Mouse (Mus musculus): ENCODE measurements around the gene Gm49325. TPM values are rescaled to one million over a fixed set of nuclear protein-coding genes. Genes with fewer than 3 reads are reported as not detected.

Gm49325 gene
- total RNA-seq (2017): 1.7 to 5.5 TPM in 2 of 3 replicates, not detected in the other

DNA sequence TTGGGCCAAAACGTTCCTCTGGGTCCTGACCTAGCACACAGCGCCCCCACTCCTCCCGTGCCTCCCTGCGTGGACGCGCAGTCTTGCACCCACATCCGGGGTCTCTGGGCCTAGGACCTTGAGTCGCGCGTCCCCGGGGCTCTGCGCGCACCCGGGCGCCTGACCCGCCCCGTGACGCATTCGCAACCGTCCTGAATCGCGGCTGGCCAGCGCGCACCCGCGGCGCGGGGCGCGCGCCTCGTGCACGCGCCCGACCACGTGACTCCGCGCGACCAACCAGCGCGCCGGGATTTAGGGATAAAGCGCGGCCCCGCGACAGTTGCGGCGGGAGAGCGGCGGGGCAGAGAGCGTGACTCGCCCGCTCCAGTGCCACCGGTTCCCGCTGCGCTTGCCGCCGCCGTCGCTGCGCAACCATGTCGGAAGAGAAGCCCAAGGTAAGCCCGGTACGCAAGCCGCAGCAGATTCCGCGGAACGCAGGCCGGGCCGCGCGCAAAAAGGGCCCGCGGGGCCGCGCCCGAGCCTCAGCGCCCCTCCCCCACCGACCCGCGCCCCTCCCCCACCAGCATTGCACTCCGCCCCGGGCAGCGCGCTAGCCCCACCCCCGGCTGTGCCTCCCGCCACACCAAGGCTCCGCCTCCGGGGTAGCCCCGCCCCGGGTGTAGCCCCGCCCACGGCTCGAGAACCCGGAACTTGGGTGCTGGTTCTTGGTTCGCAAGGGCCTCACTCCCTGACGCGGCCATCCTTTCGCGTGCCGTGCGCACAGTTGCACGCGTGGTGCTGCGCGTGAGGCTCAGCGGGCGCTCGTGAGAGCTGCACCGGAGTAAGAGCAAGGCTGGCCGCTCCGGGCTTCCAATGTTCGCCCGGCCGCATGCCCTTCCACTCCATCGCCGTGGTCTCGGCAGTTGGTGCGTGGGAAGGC, at the start of gene Gm49325, which contains the start of gene Sumo3:
TSS of gene Gm49325 (plus strand) at position 290 of the 919 bp plus-strand sequence.
TSS of gene Sumo3 (plus strand) at position 190 of the 919 bp plus-strand sequence.
- peak; percentile 79 for ATAC-seq (replicated peaks; ENCODE audit: insufficient number of reproducible peaks, low FRiP score, low TSS enrichment, poor library complexity, severe bottlenecking)

DNA sequence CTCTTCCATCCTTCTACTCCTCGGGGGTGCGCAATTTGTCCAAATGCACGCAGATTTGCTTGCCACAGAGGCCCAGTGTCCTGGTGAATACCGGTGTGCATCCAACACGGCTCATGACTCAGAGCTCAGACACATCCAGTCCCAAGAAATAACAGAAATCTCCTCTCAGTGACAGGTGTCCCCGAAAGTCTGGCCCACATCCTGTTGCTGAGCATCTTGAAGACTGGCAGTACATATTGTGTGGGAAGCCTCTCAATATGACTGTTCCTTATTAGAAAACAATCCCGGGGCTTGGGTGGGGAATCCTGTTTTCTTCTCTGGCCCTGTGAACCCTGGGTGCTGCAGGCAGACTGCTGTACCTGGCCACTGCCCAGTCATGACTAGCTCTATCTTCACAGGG, 49.4 kb upstream of the Gm49325 start:
- ATAC-seq (replicated peaks; ENCODE audit: insufficient number of reproducible peaks, low FRiP score, low TSS enrichment, poor library complexity, severe bottlenecking): no peak

DNA sequence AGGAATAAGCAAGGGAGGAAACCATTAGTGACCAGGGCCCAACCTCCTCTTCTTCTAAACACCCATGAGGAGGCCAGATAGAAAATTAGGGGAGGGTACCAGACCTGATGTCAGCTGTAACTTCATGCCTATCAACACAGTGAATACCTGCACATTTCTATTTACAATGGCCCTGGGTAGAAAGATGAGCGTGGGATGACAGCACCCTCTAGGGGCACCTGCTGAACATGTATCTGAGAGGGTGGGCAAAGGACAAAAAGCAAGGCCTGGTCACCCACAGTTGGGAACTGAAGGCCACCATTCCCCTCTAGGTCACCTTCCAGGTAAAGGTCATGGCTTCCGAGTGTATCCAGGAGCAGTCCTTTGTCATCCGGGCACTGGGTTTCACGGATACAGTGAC, 48.4 kb upstream of the Gm49325 start:
- ATAC-seq (replicated peaks; ENCODE audit: insufficient number of reproducible peaks, low FRiP score, low TSS enrichment, poor library complexity, severe bottlenecking): no peak

DNA sequence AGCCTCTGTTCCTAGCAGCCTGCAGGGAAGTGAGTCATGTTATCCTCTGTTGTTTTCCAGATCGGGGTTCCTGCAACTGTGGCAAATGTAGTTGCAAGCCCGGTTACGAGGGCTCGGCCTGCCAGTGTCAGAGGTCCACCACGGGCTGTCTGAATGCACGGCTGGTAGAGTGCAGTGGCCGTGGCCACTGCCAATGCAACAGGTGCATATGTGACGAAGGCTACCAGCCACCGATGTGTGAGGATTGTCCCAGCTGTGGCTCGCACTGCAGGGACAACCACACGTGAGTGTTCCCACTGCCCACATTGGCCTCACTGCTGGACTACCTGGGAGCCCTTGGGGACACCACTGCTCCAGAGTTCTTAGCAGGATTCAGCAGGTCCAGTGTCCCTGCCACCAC, 45.9 kb upstream of the Gm49325 start:
- no peak for ATAC-seq (replicated peaks; ENCODE audit: insufficient number of reproducible peaks, low FRiP score, low TSS enrichment, poor library complexity, severe bottlenecking)

DNA sequence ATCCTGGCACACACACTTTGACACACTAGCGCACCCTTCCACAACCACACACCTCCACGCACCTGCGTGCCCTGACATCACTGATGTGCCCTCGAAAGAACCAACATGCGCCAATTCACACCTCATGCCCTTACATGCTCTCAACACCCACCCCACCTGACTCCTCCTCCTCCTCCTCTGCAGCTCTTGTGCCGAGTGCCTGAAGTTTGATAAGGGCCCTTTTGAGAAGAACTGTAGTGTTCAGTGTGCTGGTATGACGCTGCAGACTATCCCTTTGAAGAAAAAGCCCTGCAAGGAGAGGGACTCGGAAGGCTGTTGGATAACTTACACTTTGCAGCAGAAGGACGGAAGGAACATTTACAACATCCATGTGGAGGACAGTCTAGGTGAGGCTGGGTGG, 45.2 kb upstream of the Gm49325 start:
- ATAC-seq (replicated peaks; ENCODE audit: insufficient number of reproducible peaks, low FRiP score, low TSS enrichment, poor library complexity, severe bottlenecking): no peak

DNA sequence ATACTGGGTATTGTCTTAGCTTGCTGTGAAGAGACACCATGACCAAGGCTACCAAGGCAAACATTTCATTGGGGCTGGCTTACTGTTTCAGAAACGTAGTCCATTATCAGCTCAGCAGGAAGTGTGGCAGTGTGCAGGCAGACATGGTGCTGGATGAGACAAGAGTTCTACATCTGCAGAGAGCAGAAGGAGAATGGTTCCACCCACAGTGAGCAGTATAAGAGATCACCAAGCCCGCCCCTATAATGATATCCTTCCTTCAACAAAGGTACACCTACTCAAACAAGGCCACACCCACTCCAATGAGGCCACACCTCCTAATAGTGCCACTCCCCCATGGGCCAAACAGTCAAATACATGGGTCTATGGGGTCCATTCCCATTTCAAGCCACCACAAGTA, 44.5 kb upstream of the Gm49325 start:
- no peak for ATAC-seq (replicated peaks; ENCODE audit: insufficient number of reproducible peaks, low FRiP score, low TSS enrichment, poor library complexity, severe bottlenecking)

- ATAC-seq (replicated peaks; ENCODE audit: insufficient number of reproducible peaks, low FRiP score, low TSS enrichment, poor library complexity, severe bottlenecking): no peak
Observed at GRCm38 (mm10) chr10:77565005-77565404, 41.0 kb upstream of the Gm49325 start.

GRCm38 (mm10) chr10:77566651-77567050, 39.3 kb upstream of the Gm49325 start:
- peak; percentile 32 for ATAC-seq (replicated peaks; ENCODE audit: insufficient number of reproducible peaks, low FRiP score, low TSS enrichment, poor library complexity, severe bottlenecking)

DNA sequence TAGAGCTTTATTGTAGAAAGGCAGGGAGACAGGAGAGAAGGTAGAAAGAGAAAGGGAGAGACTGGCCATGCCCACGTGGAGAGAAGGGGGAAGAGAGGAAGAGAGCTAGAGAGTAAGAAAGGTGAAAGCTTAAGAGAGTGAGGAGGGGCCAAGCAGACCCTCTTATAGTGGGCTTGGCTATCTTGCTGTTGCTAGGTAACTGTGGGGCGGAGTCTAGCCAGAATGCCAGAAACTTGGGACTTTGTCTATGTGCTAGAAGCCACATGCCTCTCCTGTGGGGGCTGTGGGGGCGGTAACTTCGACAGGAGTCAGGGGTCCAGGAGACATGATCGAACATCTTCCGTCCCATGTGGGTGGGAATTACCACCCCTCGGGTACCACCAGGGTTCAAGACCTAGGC, 36.5 kb upstream of the Gm49325 start:
- ATAC-seq (replicated peaks; ENCODE audit: insufficient number of reproducible peaks, low FRiP score, low TSS enrichment, poor library complexity, severe bottlenecking): no peak

GRCm38 (mm10) chr10:77569973-77570658, 35.9 kb upstream of the Gm49325 start:
- no peak for ATAC-seq (replicated peaks; ENCODE audit: insufficient number of reproducible peaks, low FRiP score, low TSS enrichment, poor library complexity, severe bottlenecking)

GRCm38 (mm10) chr10:77572225-77572624, 33.8 kb upstream of the Gm49325 start:
- ATAC-seq (replicated peaks; ENCODE audit: insufficient number of reproducible peaks, low FRiP score, low TSS enrichment, poor library complexity, severe bottlenecking): no peak

DNA sequence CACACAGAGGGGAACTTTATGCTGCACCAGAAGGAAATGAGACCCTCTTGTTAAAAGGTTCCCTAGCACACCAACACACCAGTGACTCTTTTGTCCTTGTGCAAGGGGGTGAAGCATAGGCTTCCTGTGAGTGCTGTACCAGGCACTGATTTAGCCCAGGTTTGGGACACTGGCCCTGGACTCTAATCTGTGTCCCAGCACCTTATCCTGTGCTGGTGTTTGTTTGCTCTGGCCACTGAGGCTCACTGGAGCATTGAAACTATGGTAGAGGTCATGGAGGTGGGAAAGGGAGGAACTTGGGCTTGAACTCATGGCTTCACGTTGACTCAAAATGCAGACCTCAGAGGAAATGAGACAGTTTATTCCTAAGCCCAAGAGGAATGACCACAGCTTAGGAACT, 32.8 kb upstream of the Gm49325 start:
- no peak for ATAC-seq (replicated peaks; ENCODE audit: insufficient number of reproducible peaks, low FRiP score, low TSS enrichment, poor library complexity, severe bottlenecking)

GRCm38 (mm10) chr10:77580027-77580920, 25.7 kb upstream of the Gm49325 start:
- no peak for ATAC-seq (replicated peaks; ENCODE audit: insufficient number of reproducible peaks, low FRiP score, low TSS enrichment, poor library complexity, severe bottlenecking)

- ATAC-seq (replicated peaks; ENCODE audit: insufficient number of reproducible peaks, low FRiP score, low TSS enrichment, poor library complexity, severe bottlenecking): no peak
Observed at GRCm38 (mm10) chr10:77581023-77581407, 25.0 kb upstream of the Gm49325 start.

DNA sequence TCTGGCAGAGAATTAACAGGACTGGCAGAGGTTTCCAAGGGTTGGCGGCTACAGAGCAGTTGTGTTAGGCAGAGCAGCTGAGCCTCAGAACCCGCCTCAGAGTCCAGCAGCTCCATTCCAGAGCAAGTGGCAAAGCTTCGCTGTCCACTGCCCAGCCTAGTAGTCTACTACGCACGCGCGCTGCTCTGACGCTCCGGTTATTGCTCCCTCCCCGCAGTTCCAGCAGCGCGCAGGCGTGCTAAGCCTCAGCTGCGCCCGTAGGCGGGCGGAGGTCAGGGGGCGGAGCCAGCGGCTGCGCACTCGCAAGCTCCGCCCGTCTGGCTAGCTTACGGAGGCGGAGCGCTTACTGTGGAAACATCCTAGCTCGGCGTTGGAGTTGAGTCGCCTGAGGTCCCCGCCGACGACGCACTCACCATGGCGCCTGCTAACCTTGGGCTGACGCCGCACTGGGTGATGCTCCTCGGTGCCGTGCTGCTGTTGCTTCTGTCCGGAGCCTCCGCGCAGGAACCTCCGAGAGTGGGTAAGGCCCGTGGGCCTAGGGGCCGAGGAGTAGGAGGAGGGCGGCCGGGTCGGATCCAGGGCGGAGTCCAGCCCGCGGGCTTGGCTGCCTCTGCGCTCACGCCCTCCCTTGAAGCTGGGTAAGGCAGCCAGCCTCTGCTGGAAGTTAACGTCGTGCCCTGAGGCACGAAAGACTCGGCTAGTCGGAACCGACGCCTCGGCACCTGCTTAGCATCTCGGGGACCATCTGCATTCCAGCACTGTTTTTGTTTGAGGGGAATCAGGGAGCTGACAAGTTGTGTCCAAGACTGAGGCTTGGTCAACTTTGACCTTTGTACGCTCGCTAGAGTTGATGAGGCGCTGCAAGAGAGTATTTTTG, 24.4 kb upstream of the Gm49325 start, which contains the start of gene Pttg1ip:
TSS of gene Pttg1ip (plus strand) at position 313 of the 877 bp plus-strand sequence.
- ATAC-seq (replicated peaks; ENCODE audit: insufficient number of reproducible peaks, low FRiP score, low TSS enrichment, poor library complexity, severe bottlenecking): peak; percentile 81

GRCm38 (mm10) chr10:77582285-77582618, 23.7 kb upstream of the Gm49325 start:
- no peak for ATAC-seq (replicated peaks; ENCODE audit: insufficient number of reproducible peaks, low FRiP score, low TSS enrichment, poor library complexity, severe bottlenecking)

GRCm38 (mm10) chr10:77583795-77584422, 22.1 kb upstream of the Gm49325 start:
- ATAC-seq (replicated peaks; ENCODE audit: insufficient number of reproducible peaks, low FRiP score, low TSS enrichment, poor library complexity, severe bottlenecking): no peak

- no peak for ATAC-seq (replicated peaks; ENCODE audit: insufficient number of reproducible peaks, low FRiP score, low TSS enrichment, poor library complexity, severe bottlenecking)
Observed at GRCm38 (mm10) chr10:77586637-77587036, 19.4 kb upstream of the Gm49325 start.
